Mouse (Mus musculus) spleen, postnatal 4 days (tissue): Measurements from ENCODE around the gene Arhgef12.

Experiments used
- DNase-seq, 2 experiments: peaks; one replicate each; pipeline ENCODE4 v3.0.0; 2022; ENCODE audit warnings: low spot score in 2 of 2

Gene Arhgef12

DNA sequence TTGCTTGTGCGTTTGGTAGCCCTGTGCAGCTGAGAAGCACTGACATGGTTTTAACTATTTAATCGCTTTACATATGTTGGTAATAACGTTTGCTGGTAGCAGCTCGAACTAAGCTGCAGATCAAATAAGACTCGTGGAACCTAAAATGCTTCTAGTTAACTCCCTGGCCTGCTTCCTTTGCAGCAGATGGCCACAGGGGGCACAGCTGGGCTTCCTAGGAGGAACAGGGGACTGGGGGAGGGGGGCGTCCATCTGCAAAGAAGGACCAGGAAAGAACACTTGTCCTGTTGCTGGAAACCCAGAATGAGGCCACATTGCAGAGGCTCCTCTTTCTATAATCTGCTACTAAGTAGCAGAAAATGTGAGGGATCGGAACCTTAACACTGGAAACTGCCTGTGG, 186.8 kb downstream of the Arhgef12 start:
- DNase-seq = no peak

DNA sequence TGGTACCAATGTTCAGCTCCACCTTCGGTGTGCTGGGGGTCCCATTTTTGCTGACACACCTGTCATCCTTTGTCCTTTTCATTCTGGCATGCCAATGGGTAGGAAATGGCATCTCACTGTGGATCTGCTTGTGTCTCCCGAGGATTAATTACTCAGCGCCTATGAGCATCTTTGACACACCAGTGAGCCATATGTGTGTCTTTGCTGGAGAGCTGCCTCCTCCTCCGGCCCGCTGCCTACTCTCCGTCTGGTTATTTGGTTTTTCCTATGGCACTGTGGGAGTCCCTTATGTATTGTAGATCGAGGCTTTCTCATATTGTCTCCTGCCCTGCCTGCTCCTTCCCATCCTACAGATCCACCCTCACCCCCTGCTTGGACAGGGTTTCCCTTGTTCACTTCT, 189.1 kb downstream of the Arhgef12 start:
- no peak for DNase-seq
